Mouse (Mus musculus) liver, embryonic 14.5 days (tissue): ENCODE results near the gene Akt2. TPM values are rescaled to one million over a fixed set of nuclear protein-coding genes. Genes with fewer than 3 reads are reported as not detected.
A peak's percentile ranks its signal among the peaks of the same experiment; 100 is the strongest.

ENCODE experiments used
- ATAC-seq: fragments of 200-750 bp; cut with Nextera tagmentation; 2 replicates; pipeline ENCODE4 v1.8.0; 2017; ENCODE audit warnings: moderate number of reproducible peaks, mild to moderate bottlenecking, moderate library complexity; ENCODE audit not compliant: insufficient read depth
- DNase-seq, 3 experiments: peaks; one replicate each; pipeline ENCODE4 v3.0.0-alpha.2; 2012 to 2013; ENCODE audit warnings: low read depth in 3 of 3, low spot score in 3 of 3
- H3K27ac ChIP-seq: fragments of 300-500 bp; sonication (generic); 2 replicates; pipeline ENCODE4 v1.5.1; 2014; ENCODE audit warnings: moderate library complexity, mild to moderate bottlenecking, control low read depth, inconsistent platforms
- H3K27me3 ChIP-seq: fragments of 300-500 bp; sonication (generic); 2 replicates; pipeline ENCODE4 v1.6.1; 2014; ENCODE audit warnings: mild to moderate bottlenecking, low read length, moderate library complexity; ENCODE audit not compliant: control insufficient read depth, insufficient read depth
- H3K36me3 ChIP-seq: fragments of 300-500 bp; sonication (generic); replicated peaks from 2 replicates; pipeline ENCODE4 v1.6.1; 2014; ENCODE audit warnings: low read depth; ENCODE audit not compliant: control insufficient read depth, insufficient read depth
- H3K4me1 ChIP-seq, 2 experiments: fragments of 200-500 bp in 1 of 2; fragments of 300-500 bp in 1 of 2; sonication (generic) in 1 of 2; replicated peaks; 2 replicates each; pipeline ENCODE4 v1.6.1; 2012 to 2014; ENCODE audit warnings: antibody characterized with exemption in 1 of 2, inconsistent platforms in 1 of 2, low read length in 1 of 2; ENCODE audit not compliant: control insufficient read depth in 2 of 2, insufficient read depth in 2 of 2
- H3K4me2 ChIP-seq: fragments of 300-500 bp; sonication (generic); 2 replicates; pipeline ENCODE4 v1.6.1; 2014; ENCODE audit warnings: low read depth, mild to moderate bottlenecking, control low read depth, moderate library complexity
- H3K4me3 ChIP-seq, 2 experiments: fragments of 200-500 bp in 1 of 2; fragments of 300-500 bp in 1 of 2; sonication (generic) in 1 of 2; 2 replicates each; pipeline ENCODE4 v1.5.1; 2012 to 2014; ENCODE audit warnings: low read depth in 2 of 2, low read length in 2 of 2, mild to moderate bottlenecking in 2 of 2, control low read depth in 1 of 2, inconsistent platforms in 1 of 2, moderate library complexity in 1 of 2; ENCODE audit not compliant: insufficient read depth in 1 of 2
- H3K9ac ChIP-seq: fragments of 300-500 bp; sonication (generic); replicated peaks from 2 replicates; pipeline ENCODE4 v1.6.1; 2014; ENCODE audit warnings: mild to moderate bottlenecking, control low read depth, moderate library complexity
- H3K9me3 ChIP-seq: fragments of 300-500 bp; sonication (generic); 2 replicates; pipeline ENCODE4 v1.6.1; 2016; ENCODE audit warnings: low read length, mixed read lengths; ENCODE audit not compliant: control insufficient read depth
- CTCF ChIP-seq: IDR thresholded peaks from 2 replicates; pipeline ENCODE4 v1.5.1; 2016; ENCODE audit warnings: antibody characterized with exemption, low read depth, control low read depth
- EP300 ChIP-seq: IDR thresholded peaks from 2 replicates; pipeline ENCODE4 v1.6.1; 2016; ENCODE audit warnings: antibody characterized with exemption, low read depth
- WGBS: fragments of 180-500 bp; shearing (Covaris S2); extraction: QIAGEN DNeasy Blood & Tissue Kit; methylation state at CpG from one replicate; pipeline ENCODE4 v1.1.7; 2014; ENCODE audit not compliant: insufficient replicate concordance; 5-methylcytosine and 5-hydroxymethylcytosine counted together
- polyA plus RNA-seq, 2 experiments: library from polyadenylated mRNA; depleted of rRNA in 1 of 2; stranded (reverse) in 1 of 2; unstranded in 1 of 2; fragments of >200 nt; fragmentation: Nextera tagmentation in 1 of 2; extraction: Ambion mirVana in 1 of 2; gene quantifications; 2 replicates each; pipeline versions ENCODE4 v1.2.1 to v1.2.3; 2012 to 2014

The Akt2 gene
- polyA plus RNA-seq, 2 experiments: 21.5 to 23.2 TPM

DNA sequence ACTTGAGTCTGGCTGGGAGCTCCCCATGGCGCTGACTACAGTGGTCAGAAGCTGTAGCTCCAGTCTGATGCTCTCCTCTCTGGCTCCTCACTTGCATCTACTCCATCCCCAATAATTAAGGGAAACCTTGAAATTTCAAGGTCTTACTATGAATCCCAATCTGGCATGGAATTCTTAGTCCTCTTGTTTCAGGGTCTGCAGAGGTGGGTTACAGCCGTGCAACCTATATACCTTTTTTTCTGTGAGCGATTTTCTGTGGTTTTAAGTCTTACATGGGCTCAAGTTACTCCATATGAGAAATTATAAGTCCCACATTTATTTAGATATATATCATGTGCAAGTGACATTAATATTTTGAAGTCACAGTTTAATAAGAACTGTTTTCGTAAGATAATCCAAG is 1.3 kb upstream of the Akt2 start:
- Histone ChIP-seq H3K27ac (no peak overlapping the region), H3K4me3 (no peak overlapping the region), H3K27me3 (no peaks in the 10 kb centered on the region), H3K36me3 (peaks cover 3% of the 10 kb centered on the region; the same call in 1 of the 2 replicates), H3K9me3 (no peaks in the 10 kb centered on the region), H3K4me1 (peaks cover 26% of the 10 kb centered on the region in 2 experiments), H3K9ac (no peak overlapping the region), H3K4me2 (no peak overlapping the region)
- TF ChIP-seq CTCF (no peak), EP300 (no peak)
- DNase-seq: no peak
- WGBS: 91% methylated on average over 4 of the region's 4 CpGs
- ATAC-seq: no peak

DNA sequence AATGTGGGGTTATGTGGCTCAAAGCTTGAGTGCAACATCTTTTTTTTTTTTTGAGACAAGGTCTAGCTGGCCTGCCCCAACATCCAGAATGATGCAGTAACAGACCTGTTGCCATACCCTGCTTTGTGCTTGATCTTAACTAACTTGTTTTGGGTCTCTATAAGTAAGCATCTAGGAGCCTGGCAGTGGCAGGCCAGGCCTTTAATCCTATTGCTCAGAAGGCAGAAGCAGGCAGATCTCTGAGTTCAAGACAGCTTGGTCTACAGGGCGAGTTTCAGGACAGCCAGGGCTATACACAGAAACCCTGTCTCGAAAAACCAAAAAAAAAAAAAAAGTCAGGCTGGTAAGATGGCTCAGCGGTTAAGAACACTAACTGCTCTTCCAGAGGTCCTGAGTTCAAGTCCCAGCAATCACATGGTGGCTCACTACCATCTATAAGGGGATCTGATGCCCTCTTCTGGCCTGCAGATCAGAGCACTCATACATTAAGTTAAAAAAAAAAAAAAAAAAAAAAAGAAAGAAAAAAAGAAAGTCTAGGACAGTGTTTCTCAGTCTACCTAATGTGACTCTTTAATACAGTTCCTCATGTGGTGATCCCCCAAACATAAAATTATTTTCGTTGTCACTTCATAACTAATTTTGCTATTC is 662 bp upstream of the Akt2 start:
- Histone ChIP-seq H3K27me3 (no peaks in the 10 kb centered on the region), H3K36me3 (peaks cover 4% of the 10 kb centered on the region; the same call in 1 of the 2 replicates), H3K4me2 (peak overlapping the region; percentile 75), H3K9ac (peak overlapping the region; percentile 85), H3K9me3 (no peaks in the 10 kb centered on the region), H3K27ac (peak overlapping the region; percentile 94), H3K4me3 (peak overlapping the region; percentile 77 to 89), H3K4me1 (peaks cover 29 to 30% of the 10 kb centered on the region in 2 experiments)
- DNase-seq (no peak), ATAC-seq (no peak)
- 51% methylated on average over 4 of the region's 4 CpGs for WGBS
- TF ChIP-seq CTCF (peak; percentile 44), EP300 (no peak)

DNA sequence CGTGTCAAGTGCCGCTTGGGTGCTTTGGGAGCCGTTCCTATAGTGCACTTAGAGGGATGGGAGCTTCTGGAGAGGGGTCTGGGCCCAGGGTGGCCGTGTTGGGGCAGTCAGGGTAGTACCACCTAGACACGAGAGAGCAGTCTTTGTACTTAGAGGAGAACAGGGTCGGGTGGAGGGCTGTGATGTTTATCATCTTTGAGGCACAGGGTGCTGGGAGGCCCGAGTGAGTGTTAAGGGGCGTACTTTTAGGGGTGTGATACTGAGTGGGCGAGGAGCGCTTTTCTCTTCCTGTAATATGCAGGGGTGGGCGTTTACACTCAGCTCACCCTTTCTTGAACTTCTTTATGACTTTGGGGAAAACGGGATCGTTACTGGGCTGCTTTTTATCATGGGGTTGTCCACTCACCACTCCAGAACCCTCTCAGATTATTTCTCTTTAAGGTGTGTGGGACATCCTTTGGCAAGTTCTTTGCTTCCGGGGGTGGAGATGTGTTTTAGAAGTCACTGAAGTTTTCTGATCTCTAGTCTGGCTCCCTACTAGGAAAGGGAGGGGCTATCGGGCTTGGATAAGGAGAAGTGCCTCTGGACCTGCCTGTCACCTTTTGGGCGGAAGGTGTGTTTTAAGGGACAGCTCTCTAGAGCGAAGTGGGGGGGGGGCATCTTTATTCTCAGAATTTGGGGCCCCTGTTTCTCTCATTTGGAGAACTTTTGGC is 1.0 kb downstream of the Akt2 start:
- no peaks in the 10 kb centered on the region for H3K9me3 ChIP-seq
- H3K4me1 ChIP-seq: peaks cover 42 to 44% of the 10 kb centered on the region in 2 experiments
- peak; percentile 62 for ATAC-seq
- no peaks in the 10 kb centered on the region for H3K27me3 ChIP-seq
- peak overlapping the region; percentile 85 for H3K9ac ChIP-seq
- H3K4me3 ChIP-seq: peak overlapping the region; percentile 77 to 89
- peak overlapping the region; percentile 94 for H3K27ac ChIP-seq
- WGBS: under 1% methylated on average over 17 of the region's 17 CpGs
- no peak for TF ChIP-seq CTCF
- TF ChIP-seq EP300: no peak
- peaks cover 4% of the 10 kb centered on the region; the same call in 1 of the 2 replicates for H3K36me3 ChIP-seq
- H3K4me2 ChIP-seq: peak overlapping the region; percentile 75
- DNase-seq: peak in 2 of 3 experiments; percentile 42 to 66

DNA sequence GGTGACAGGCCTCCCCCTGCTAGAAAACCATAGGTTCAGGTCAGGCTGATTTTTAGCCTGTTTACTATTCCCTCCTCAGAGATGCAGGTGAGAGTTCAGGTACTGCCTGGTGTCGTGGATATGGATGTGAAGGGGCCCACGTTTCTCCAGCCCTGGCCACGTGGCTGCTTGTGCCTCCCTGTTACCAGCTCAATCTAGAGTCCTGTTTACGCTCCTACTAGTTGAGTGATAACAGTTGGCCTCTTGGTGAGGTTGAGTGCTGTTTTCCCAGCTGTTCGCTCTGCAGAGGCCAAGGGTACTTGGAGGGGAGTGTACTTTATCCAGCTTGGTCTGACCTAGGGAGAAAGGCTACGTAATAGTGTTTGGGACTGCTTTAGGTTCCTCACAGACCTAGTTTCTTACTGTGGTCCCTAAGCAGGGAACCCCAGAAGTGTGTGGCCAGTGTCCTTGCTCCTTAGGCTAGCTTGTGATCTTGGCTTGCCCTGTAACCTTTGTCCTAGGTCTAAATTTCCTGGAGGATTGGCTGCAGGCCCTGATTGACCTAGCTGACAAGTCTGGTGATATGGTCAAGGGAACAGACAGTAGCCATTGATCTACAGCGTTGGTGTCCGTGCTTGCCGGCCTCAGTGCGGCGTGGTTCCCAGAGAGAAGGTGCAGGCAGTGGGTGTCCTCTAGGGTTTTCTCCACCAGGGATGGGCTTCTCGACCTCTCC is 1.7 kb downstream of the Akt2 start:
- H3K4me1 ChIP-seq: peaks cover 42 to 48% of the 10 kb centered on the region in 2 experiments

More for the DNA sequence above, 1.7 kb downstream of the Akt2 start:
- peaks cover 4% of the 10 kb centered on the region; the same call in 1 of the 2 replicates for H3K36me3 ChIP-seq
- DNase-seq (peak in 2 of 3 experiments; percentile 33 to 35), ATAC-seq (peak; percentile 24; the same call in 1 of the 2 replicates)
- H3K4me3 ChIP-seq: peak overlapping the region; percentile 77 to 89
- H3K4me2 ChIP-seq: peak overlapping the region; percentile 75
- no peaks in the 10 kb centered on the region for H3K27me3 ChIP-seq
- 46% methylated on average over 12 of the region's 12 CpGs for WGBS
- H3K9ac ChIP-seq: peak overlapping the region; percentile 85
- peak overlapping the region; percentile 94 for H3K27ac ChIP-seq
- no peak for TF ChIP-seq CTCF
- TF ChIP-seq EP300: no peak
- H3K9me3 ChIP-seq: no peaks in the 10 kb centered on the region
